Mouse (Mus musculus) induced T-regulatory cell, adult 2 months (primary cell): ENCODE results near the gene Aebp2.
A peak's percentile ranks its signal among the peaks of the same experiment; 100 is the strongest.

Experiments used
- DNase-seq: peaks from one replicate; pipeline ENCODE4 v3.0.0-alpha.2; 2012; ENCODE audit warnings: low read depth

Gene Aebp2

GRCm38 (mm10) chr6:140608666-140609065 lies 13.8 kb upstream of the Aebp2 start:
- DNase-seq = no peak

DNA sequence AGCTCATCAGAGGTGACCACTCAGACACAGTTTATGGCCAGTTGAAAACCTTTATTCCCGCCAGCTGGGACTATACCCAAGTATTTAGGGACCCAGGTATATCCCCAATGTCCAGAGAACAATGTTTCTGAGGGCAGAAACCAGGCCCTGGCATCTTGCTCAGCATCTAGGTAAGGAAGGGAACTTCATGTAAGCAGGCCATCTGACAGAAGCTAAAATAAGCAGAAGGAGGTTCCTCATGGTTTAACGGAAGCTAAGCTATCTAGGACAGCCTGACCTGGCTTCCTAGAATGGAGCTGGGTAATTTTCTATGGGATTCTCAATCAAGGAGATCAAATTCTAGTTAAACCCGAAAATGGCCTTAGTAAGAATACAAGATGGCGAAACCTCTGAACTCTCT lies 12.9 kb upstream of the Aebp2 start:
- no peak for DNase-seq

GRCm38 (mm10) chr6:140610117-140610516 lies 12.3 kb upstream of the Aebp2 start:
- DNase-seq = peak; percentile 61

DNA sequence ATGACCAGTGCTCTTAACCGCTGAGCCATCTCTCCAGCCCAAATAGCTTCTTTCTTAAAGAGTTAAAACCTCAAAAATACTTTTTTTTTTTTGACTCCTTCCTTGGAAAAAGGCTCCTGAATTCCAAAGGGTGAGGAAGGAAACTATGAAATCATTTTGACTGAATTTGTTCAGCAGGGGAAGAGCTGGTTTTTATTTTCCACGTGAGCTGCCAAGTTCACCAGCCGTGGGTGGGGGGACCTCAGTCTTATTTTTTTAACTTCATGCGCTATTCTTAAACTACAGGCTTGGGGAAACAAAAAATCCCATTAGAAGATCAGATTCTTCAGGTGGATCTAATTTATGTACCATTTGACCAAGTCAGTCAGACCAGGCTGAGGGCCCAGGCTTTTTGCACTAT lies 11.2 kb upstream of the Aebp2 start:
- DNase-seq = no peak

GRCm38 (mm10) chr6:140611893-140612473 lies 10.5 kb upstream of the Aebp2 start:
- no peak for DNase-seq

- DNase-seq = peak; percentile 80
Observed at GRCm38 (mm10) chr6:140613822-140614221, 8.6 kb upstream of the Aebp2 start.

DNA sequence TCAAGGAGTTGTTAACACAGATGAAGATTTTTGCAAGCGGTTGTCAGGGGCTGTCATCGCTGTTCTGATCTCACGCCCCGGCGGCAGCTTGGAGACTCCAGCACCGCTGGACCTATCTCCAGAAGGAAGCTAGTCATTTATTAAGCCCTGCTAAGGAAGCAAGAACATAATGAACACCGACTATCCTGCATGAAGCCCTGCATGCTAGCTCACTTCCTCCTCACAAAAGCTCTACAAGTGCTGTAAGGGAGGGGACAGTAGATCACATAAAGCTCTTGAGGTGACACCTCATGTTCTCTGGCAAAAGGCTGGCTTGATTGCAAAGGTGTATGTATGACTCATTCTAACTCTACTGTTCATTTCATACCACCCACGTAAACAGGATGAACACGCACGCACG lies 7.8 kb upstream of the Aebp2 start:
- peak; percentile 89 for DNase-seq

GRCm38 (mm10) chr6:140620531-140621349 lies 1.7 kb upstream of the Aebp2 start:
- peak; percentile 88 for DNase-seq

- no peak for DNase-seq
Observed at GRCm38 (mm10) chr6:140621622-140622021, 841 bp upstream of the Aebp2 start.

DNA sequence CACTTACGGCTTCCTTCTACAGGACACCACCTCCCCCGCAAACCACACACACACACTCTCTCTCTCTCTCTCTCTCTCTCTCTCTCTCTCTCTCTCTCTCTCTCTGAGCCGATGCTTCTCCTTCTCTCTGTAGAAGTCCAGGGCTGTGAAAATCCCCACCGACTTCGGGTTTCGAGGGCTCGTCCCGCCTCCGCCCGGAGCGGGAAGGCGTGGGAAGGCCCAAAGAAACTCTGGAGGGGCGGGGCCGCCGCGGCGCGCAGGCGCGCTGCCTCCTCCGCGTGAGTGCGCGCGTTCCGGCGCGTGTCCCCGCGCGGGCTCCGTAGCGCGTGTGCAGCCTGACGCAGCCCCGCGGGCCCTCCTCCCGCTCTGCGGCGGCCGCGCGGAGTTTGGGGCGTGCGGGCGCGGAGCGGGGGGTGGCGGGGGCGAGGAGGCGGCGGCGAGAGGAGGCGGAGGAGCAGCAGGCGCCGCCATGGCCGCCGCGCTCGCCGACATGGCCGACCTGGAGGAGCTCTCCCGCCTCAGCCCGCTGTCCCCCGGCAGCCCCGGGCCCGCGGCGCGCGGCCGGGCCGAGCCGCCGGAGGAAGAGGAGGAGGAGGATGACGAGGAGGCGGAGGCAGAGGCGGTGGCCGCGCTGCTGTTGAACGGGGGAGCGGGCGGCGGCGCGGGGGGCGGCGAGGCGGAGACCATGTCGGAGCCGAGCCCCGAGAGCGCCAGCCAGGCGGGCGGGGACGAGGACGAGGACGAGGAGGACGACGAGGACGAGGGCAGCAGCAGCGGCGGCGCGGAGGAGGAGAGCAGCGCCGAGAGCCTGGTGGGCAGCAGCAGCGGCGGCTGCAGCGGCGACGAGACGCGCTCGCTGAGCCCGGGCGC lies 998 bp downstream of the Aebp2 start:
- peak; percentile 97 for DNase-seq

DNA sequence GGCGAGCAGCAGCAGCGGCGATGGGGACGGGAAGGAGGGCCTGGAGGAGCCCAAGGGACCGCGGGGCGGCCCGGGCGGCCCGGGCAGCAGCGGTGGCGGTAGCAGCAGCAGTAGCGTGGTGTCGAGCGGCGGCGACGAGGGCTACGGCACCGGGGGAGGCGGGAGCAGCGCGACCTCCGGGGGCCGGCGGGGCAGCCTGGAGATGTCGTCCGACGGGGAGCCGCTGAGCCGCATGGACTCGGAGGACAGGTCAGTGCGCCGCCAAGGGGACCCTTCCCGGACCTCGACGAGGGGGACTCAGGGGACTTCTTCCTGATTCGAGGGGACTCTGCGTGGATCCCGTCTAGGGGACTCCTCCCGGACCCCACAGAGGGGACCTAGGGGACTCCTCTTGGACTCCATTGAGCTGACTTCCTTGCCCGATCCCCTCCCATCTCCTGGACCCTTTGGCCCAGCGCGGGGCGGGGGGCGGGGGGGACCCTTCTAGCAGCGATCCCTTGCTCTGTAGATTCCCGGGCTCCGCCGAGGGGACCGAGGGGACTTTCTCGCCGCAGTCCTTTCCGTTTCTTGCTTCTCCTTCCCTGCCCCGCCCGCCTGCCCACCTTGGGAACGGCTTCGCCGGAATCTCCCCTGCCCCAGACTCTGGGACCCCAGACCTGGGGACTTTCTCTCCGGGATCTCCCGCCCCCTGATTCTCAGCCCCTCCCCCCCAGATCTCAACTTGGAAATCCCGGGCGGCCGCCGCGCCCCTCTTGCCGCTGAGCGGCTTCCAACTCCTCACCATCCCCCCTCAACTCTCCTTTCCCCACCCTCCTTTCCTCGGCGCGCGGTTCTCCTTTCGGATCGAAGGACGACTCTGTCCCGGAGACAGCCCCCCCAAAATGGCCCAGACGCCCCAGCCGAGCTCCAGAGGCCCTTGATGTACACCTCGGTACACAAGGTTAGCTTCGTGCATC lies 1.9 kb downstream of the Aebp2 start:
- DNase-seq = peak; percentile 82

DNA sequence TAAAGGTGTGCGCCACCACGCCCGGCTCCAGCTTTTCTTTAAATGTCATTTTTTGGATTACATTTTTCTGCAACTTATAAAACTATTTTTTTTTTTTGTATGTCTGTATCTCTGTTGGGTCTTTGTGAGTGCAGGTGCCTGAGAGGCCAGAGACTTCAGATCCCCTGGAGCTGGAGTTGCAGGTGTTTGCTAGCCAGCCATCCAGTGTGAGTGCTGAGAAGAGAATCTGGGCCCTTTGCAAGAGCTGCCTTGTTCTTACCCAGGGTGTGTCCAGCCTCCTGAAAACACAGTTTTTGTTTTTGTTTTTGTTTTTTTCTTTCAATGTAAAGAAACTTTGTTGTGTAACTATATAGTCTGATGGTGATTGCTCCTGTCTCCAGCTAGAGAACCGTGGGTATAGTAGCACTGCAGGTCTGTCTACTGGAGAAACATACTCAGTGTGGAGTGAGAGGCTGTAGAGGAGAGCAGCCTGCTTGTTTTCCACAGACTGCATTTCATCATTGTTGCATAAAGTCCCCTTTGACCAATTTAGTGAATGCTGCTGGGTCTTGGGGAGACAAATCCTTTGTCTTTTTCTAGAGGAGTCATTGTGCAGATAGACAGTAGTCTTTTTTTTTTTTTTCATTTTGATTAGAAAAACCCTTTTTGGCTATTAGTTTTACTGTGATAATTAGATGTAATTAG lies 6.9 kb downstream of the Aebp2 start:
- peak; percentile 37 for DNase-seq

GRCm38 (mm10) chr6:140630306-140630705 lies 7.8 kb downstream of the Aebp2 start:
- DNase-seq = no peak

GRCm38 (mm10) chr6:140633616-140634015 lies 11.2 kb downstream of the Aebp2 start:
- DNase-seq = no peak

DNA sequence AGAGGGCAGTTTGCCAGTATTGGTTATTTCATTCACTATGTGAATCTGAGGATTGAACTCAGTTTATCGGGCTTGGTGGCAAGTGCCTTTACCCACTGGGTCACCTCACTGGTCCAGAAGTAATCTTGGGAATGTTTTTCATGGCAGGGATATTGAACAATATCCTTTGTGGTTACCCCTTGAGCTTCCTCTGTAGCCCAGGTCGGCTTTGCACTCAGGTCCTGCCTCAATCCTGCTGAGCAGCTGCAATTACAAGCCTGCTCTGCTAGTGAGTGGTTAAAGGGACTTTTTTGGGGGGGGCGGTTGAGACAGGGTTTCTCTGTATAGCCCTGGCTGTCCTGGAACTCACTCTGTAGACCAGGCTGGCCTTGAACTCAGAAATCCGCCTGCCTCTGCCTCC lies 13.8 kb downstream of the Aebp2 start:
- DNase-seq = no peak

- DNase-seq = no peak
Observed at GRCm38 (mm10) chr6:140642010-140642409, 19.5 kb downstream of the Aebp2 start.

DNA sequence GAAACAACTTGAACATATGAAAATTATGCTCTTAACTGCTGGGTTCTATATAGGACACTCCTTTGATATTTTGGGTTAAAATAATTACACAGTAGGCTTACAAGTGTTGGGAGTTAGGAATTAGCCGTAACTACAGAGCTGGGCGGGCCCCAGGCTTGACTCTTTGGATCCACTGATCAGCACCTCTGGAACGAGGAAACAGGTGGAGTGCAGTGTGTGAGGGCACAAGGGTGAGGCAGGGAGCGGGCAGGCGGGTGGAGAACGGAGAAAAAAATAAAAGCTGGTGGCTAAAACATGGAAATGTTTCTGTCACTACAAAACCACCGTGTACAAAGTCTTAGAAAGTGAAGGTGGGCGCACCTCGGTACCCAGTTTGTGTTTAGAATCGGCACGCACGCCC lies 20.2 kb downstream of the Aebp2 start:
- DNase-seq = no peak

DNA sequence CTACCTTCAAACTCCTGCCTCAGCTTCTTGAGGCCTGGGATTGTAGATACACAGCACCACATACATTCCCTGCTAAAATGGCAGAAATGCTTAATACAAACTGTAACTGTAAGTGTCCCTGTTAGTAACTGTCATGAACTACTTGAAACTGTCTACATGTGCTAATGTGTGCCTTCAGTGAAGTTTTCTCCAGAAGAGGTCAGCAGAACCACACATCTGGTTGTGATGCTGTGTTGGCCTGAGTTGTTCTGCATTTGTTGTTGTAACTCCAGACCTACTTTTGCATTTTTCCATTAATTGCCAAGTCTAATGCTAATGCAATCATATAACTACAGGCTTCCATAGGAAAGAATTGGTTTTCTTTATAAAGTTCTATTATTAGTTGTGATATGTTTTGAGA lies 23.5 kb downstream of the Aebp2 start:
- DNase-seq = peak; percentile 25

GRCm38 (mm10) chr6:140646892-140647291 lies 24.4 kb downstream of the Aebp2 start:
- DNase-seq = no peak

GRCm38 (mm10) chr6:140649812-140650211 lies 27.3 kb downstream of the Aebp2 start:
- no peak for DNase-seq

DNA sequence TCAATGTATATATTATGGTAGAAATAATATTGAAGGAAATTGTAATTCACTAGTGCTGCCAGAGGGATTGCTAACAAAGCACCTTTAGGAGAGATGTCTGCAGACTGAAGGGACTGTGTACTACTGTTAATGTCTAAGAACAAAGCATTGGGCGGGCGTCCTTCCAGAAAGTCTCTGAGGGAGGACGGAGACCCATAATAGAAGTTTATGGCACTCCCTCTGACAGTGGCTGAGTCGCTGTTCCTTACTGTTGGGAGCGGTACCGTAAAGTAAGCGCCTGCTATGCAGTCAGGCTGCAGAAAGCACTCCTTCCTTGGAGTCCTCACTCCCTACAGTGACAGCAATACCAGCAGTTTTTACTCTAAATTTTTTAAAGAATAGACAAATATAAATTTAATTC lies 29.5 kb downstream of the Aebp2 start:
- DNase-seq = no peak
